Mouse (Mus musculus) embryo, embryonic 10 days (tissue): Measurements from ENCODE around the gene Tulp4.
A peak's percentile ranks its signal among the peaks of the same experiment; 100 is the strongest.

Experiments used
- DNase-seq: peaks from one replicate; pipeline ENCODE4 v3.0.0-alpha.2; 2015; ENCODE audit warnings: low spot score

Tulp4 gene

DNA sequence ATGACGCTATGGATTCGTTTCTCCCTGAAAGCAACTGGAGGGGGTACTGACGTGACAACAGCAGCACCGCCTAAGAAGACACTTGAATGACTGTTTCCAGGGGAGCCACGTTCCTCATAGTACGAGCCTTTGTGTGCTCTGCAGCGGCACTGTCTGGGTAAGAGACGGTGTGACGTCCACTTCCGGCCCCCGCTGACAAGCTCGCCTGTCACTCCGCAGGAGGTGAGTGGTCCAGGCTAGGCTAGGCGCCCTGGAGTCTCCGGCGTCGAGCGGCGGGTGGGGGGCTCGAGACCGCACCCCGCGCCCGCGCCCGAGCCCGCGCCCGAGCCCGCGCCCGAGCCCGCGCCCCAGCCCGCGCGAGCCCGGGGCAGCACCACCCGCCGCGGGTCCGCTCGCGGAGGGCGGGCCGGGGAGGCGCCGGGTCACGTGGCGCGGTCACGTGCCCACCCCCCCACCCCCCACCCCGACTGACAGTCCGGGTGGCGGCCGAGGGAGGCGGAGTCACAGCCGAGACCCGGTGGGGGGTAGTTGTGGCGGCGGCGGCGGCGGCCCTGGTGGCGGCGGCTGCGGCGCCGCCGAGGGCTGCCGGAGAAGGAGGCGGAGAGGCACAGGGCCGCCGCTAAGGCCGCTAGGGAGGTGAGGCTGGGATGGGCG, at the start of gene Tulp4:
TSS of gene Tulp4 (plus strand) at position 77 of the 654 bp plus-strand sequence.
- peak; percentile 94 for DNase-seq

DNA sequence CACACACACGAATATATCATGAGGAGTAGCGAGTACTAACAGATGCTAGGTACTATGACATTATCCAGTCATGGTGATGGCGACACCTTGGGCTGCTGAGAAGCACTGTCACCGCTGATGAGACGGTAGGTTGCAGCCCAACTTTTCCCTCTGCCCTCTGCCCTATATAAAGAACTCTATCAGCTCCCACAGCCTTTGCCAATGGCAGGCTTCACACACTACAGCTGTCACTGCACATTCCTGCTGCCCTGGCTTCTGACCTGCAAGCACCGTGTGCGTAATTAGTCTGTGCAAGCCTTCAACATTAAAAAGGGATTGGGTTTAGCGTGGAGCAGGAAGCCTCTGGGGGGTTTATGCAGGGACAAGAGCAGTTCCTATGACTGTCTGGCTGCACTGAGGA, 43.4 kb upstream of the Tulp4 start:
- no peak for DNase-seq

DNA sequence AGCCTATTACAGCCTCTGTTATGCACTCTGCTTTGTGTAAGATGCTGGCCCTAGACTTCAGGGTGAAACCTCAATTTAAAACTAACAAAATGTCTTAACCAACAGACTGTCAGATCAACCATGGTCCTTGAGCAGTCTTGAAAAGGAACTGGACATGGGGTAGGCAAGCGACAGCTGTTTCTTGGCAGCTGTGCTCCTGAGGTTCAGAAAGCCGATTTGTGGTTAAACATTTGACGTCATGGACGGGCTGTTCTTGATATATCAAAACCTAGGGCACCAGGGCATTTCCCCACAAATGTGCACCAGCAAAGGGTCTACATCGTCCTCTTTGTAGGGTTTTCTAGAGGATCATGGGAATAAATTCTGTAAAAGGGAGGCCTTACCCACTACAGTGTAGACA, 42.7 kb upstream of the Tulp4 start:
- DNase-seq: no peak

DNA sequence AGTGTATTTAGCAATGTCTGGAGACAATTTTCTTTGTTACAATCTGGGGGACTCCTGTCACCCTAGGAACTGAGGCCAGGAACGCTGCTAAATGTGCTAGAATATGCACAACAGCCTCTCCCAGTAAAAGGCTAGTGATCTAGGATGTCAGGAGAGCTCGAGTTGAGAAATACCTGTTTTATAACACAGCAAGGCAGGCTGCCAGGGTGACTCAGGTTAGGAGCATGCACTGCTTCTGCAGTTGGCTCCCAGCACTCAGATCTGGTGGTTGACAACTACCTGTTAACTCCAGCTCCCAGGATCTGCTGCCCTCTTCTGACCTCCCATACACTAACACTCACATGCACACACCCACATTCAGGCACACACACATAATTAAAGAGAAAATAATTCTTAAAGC, 40.2 kb upstream of the Tulp4 start:
- no peak for DNase-seq

DNA sequence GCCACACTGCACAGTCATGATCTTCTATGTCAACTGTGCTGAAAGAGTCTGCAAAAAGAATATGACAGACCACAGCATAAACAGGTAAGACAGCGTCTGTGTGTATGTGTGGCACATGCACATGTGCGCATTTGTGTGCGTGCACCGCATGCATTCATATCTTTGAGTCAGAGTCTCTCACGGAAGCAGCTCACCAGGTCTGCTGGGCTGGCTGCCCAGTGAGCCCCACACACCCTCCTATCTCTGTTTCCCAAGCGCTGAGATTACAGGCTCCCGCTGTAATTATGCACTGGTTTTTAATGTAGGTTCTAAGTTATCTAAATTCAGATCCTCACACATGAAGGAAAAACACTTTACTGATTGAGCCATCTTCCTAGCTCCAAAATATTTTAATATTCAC, 38.6 kb upstream of the Tulp4 start:
- no peak for DNase-seq

DNA sequence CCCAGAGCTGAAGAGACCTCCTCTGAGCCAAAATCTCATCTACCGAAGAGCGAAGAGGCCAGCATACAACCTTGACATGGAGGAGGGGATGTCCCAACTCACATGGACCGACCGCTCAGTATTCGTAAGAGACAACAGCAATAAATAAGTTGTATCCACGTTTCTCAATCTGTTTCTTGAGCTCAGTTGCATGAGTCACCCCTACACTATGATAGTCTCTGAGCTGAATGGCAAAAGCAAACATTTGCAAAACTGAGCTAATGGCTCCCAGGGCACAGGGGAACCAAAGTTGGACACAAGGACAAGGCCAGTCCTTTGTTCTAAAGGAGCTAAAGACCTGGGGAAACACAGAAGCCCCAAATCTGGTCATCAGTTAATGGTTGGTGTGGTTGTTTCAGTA, 36.4 kb upstream of the Tulp4 start:
- no peak for DNase-seq

DNA sequence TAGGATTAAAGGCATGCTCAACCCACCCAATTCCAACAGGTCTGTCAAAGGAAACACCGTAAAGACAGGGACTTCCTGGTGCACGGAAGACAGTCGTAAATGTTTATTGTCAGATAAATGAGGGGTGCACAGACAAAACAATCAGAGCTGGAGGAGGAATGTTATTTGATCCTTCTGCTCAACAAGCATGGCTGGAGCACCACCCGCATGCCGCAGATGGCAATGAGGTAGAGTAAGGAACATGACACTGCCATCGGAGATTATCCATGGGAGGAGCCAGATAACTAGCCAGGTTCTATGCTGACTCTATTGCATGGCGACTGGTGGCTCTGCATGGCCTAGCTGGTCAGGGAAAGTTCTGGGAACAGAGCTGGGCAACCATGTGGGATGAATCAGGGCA, 32.8 kb upstream of the Tulp4 start:
- DNase-seq: no peak

DNA sequence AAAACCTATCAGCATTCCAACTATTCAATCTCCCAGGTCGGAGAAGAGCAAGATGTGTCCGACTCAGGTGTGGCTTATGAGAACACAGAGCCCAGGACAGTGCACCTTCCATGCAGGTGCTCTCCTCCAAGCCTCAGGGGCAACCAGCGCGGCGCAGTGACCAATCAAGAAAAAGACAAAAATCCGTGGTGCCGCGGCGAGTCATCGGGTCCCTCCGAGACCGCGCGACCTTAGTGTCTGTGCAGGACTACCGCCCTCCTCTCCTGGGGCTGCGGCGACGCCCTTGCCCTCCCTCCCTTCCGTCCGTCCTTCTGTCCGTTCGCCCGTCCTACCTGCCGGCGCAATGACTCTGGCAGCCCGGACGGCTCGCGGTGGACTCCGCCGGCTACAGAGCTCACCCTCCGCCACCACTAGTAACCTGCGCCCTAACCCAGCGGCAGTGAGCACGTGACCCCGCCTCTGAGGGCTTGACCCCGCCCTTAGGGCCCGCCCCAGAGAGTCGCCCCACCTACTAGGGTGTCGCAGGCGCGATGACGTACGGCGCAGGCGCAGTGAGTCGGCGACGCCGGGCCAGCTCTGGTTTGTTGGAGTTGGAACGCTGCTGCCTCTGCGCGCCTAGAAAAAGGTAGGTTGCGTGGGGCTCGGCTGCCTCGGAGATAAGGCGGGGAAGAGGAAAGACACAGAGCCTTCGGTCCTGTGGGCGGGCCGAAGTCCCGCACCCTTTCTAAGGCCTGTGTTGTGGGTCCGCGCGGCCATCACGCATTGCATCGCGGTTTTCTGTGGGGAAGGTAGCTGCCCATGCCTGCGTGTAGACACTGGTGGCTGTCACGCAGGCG, 26.7 kb upstream of the Tulp4 start, which contains the start of the genes Serac1 and Gtf2h5:
TSS of gene Serac1 (minus strand) at position 455 of the 836 bp plus-strand sequence.
TSS of gene Gtf2h5 (plus strand) at position 500 of the 836 bp plus-strand sequence.
- DNase-seq: peak; percentile 99

DNA sequence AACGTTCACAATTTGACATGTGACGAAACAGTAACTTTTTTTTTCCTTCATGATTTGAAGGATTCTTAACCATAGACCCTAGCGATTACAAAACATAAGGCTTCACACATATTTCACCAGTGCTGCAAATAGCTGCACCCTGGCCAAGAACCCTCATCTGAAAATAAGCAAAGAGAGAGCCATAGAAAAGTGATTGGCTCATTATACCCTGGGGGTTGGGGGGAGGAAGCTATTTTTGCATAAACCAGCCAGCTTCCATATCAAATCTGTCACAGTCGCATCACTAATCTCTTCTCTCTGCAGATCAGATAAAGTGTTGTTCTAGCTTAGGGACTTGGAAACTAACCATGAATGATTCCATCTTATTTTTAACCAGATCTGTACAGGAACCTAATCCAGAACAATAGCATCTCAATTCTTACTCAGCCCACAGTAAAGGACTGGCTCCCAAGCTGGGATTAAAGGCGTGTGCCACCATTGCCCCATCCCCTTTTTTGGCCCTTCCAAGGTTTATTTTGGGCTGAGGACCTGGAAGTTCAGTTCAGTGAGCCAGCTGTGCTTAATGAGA, 22.8 kb upstream of the Tulp4 start:
- no peak for DNase-seq

DNA sequence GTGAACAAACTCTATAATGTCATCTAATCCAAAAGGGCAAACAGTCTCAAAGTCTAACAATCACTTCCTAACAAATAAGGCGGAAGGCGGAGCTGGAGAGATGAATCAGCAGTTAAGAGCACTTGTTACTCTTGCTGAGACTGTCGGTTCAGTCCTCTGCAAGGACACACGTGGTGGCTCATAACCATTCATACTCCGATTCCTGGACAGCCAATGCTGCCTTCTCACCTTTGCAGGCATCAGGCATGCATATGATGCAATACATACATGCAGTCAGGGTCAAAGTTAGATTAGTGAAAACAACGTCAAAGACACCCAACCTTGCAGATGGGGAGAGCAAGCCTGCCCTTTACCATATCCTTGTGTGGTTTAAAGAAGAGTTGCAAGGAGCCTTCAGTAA, 14.6 kb upstream of the Tulp4 start:
- no peak for DNase-seq

DNA sequence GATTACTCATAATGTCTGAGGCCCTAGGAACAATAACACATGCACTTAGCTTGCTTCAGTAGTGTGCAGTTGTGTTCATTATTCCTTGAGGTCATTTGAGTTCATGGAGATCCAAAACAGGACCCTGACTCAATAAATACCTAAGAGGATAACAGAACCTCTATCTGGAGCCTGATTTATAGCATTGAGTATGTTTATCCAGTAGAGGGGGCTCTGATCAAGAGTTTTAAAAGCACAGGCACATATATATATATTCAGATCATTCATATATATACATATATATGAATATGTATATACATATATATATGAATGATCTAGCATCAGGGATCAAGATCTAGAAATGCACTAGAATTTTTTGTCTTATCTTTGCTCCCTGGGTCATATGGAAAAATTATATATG, 10.7 kb upstream of the Tulp4 start:
- DNase-seq: no peak

DNA sequence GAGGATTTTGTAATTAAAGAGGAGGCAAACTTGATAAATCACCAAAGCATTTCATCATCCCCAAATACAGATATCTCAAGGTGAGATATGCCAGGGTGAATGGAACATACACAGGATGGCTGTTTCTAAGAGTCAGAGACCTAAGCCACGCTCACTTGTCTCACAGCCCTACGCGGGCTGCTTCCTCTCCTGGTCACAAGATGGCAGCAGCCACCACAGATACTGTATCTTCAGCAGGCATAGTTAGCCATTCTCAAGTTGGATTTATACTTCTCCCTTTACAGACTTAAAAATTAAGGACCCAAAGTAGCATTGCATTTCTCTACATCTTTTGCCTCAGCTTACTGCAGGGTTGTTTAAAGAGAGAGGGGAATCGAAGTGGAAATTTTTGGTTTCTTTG, 8.4 kb upstream of the Tulp4 start:
- peak; percentile 70 for DNase-seq

DNA sequence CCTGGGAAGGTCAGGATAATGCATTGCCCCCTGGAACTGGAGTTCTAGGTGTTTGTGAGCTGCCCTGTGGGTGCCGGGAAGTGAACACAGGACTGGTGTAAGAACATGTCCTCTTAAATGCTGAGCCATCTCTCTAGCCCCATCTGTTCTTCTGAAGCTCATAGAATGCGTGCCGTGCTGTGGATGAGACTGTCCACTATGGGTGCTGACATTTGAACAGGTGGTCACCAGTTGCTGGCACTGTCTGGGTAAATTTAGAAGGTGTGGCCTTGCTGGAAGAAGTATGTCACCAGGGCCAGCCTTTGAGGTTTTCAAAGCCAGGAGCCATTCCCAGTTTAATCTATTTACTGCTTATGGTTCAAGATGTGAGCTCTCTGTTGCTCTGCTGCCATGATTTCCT, 4.0 kb upstream of the Tulp4 start:
- no peak for DNase-seq

DNA sequence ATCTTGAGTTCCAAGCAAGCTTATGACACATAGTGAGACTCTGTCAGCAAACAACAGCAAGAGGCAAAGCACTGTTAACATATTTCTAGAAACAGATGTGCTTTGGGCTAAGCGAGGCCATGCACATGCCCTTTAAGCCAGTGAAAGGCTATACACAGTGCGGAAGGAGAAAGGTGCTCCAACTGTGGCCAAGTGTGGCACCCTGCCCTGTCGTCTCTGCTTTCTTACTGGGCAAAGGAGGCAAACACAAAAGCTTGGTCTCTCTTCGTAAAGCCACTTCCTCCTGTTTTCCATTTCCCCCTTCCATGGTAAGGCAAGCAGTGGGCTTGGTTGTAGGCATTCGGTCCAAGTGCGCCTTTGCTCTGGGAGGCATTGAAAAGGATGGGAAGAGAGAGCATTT, 2.7 kb upstream of the Tulp4 start:
- no peak for DNase-seq

DNA sequence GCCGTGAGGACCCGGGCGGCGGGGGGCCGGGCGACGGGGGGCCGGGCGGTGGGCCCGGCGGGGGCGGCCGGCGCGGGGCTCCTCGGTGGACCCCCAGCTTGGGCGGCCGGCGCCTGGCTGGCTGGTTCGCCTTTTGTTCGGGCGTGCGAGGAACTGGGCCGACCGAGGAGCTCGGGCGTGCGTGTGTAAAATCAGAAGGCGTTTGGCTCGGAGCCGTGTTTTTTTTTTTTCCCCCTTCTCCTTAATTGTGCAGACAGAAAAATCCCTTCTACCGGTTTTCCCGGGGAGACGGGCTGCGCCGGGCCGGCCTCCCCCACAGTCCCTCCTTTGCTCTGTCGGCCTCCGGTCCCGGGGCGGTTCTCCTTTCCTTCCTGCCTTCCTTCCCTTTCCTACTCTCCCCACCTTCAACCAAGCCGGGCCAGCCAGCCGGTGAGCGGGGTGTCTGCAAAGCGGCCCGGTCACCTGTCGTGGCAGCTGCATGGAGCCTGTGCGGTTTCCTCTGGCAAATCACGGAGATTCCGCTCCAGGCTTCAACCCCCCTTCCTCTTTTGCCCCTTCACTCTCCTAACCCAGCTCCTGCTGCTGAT, 871 bp downstream of the Tulp4 start:
- peak; percentile 37 for DNase-seq

DNA sequence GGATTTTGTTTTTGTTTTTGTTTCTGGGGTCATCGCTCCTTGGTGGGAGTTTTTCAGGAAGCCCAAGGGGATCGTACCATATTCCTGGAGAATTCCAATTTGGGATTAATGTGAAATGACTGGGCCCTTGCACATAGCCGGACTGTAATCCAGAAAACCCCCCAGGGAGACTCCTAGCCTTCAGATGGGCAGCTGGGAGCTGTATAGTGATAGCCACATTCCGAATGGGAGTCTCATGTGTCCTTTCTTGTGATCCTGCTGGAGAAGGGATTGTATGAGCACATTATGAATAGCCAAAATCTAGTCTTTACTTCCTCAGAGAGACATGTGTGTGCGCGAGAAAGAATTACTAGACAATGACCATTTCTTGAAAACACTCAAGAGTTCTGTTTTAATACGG, 1.9 kb downstream of the Tulp4 start:
- no peak for DNase-seq

DNA sequence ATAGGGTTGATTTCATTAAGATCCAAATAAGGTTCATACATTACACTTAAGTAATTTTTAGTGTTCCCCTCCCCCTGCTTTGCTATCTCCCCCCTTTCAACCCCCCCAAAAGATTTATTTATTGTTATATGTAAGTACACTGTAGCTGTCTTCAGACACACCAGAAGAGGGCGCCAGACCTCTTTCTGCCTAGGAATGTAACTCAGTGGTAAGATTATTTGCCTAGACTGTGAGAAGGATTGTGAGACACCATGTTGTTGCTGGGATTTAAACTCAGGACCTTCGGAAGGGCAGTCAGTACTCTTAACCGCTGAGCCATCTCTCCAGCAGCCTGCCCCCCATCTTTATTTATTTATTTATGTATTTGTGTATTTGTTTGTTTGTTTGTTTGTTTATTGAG, 4.7 kb downstream of the Tulp4 start:
- DNase-seq: no peak

DNA sequence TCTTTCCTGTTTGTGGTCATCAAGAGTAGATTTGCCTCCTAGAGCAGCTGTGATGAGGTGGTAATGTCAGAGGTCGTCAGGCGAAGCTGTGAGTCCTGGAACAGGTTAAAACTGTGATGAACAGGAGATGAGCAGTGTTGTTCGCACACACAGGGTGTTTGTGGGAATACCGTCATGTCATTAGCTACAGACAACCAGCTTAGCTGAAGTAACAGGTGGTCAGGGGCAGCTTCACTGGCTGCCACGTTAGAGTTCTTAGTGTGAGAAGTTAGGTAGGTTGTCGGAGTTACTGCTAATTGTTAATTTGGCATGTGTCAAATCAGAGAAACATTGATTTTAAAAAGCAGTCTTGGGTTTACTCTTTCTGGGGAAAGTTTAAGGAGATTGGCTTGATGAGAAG, 7.4 kb downstream of the Tulp4 start:
- no peak for DNase-seq

DNA sequence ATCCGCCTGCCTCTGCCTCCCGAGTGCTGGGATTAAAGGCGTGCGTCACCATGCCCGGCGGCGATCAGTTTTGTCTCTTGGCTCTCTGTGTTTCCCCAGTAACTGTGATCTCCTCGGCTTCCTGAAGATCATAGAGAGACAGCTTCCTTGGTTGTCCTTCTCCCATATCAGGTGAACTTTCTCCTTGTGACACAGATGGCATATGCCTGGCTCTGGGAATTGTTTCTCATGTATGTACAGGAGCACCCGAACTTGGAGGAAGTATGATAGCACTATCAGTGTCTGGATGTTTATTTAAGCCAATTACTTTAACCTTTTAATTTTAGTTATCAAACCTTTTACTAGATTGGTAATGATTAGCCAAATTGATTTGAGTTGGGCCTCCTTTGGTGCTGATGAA, 8.8 kb downstream of the Tulp4 start:
- DNase-seq: no peak

DNA sequence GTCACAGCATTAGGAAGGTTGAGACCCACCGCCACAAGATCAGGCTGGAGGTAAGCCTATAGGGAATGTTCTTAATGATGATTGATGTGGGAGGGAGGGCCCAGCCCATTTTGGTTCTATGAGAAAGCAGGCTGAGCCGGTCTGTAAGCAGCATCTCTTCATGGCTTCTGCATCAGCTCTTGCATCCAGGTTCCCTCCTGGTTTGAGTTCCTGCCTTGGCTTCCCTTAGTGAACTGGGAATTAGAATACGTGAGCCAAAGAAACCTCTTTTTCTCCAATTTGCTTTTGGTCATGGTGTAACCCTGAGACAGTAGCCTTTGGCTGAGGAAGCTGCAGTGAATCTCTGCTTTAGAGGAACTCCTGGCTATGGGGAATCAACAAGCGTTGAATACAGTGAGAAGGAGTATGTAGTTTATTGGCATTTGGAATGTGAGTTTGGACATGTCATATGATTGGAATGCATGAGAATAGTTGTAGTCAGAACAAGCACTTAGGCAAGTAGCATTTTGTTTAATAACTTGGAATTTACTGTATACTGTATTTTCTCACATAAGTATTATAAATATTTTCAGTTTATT, 11.0 kb downstream of the Tulp4 start:
- DNase-seq: no peak

DNA sequence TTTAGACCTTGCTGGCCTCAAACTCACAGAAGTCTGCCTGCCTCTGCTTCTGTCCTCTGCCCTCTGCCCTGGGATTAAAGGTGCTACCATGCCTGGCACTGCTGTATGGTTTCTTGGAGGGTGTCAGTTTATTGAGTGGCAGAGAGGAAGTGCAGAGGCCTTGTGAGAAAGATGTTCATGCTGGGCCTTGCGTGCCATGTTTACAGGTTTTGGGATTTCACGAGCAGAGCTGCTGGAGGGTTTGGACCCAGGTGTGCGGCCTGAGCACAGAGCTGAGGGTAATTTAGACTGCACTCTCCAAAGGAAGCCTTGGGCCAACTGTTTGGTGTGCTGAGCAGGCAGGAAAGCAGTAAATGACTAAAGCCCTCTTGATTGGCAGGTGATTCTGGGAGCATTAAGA, 11.7 kb downstream of the Tulp4 start:
- no peak for DNase-seq

DNA sequence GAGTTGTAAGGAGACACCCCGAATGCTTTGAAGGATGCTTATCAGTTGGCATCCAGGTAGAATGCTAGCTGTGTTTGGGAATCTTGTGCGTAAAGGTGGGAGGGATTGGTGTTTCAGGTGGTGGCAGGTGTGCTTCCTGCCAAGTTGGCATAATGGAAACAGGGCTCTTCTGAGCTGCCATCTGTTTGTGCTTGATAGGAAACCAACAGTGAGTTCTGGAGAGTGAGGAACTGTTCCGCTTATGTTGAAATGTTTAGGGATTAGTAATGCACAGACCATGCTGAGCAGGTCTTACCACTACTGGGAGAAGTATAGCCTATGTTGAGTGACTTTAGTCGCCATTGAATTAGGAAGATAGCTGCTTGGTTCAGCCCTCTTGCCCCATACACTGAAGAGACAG, 12.6 kb downstream of the Tulp4 start:
- DNase-seq: no peak

DNA sequence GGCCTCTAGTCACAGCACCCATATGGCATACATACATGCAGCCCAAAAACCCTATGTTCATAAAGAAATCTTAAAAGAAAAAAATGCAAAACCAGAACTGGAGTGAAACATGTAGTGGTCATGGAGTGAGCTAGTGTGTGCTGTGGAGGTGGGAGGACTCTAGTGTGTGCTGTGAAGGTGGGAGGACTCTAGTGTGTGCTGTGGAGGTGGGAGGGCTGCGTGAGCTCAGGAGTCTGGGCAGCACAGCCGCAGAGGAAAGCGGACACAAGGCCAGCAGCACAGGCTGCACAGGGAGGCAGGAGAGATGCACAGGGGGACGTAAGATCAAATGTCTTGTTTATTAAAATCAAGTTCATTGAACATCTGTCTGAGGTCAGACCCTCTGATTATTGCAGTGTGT, 17.5 kb downstream of the Tulp4 start:
- no peak for DNase-seq
